Mouse (Mus musculus) neutrophil, adult 83 days (primary cell): ENCODE results near the gene Bcl2l13. TPM values are rescaled to one million over a fixed set of nuclear protein-coding genes. Genes with fewer than 3 reads are reported as not detected.

Source experiments
- total RNA-seq, 2 experiments: library from RNA; stranded (reverse); gene quantifications; one replicate each; pipeline ENCODE4 v1.2.4; 2023

Bcl2l13 gene
- total RNA-seq: 10 to 100 TPM; 38.0 TPM

GRCm38 (mm10) chr6:120835474-120836374, at the start of gene Bcl2l13:
Bcl2l13 (plus strand) TSS chr6:120836212.

DNA sequence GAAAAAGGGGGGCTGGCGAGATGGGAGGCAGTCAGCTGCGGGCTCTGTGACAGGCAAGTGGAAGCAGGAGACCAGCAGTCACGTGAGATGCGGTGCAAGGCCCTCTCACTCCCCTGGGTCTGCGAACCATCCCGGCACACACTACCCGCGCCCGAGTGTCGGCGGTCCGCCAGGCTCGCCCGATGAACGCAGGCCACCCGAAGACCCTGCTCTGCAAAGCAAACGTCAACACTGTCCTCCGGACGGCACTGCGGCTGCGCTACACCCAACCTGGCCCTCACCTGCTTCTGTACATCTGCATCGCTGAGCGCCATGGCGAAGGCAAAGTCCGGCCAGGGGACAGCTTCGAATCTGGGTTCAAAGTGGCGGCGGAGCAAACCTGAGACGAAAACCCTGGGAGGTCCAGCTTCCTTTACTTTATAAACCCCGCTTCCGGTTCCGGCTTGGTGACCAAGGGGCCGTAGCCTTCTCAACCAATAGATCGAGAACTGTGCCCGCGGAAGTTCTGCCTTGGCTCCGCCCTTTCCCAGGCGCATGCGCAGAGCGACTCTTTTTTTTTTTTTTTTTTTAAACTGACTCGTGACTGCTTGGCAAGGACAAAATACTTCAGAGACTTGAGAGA, 13.6 kb upstream of the Bcl2l13 start, which contains the start of gene Atp6v1e1:
Gene Atp6v1e1 (minus strand): TSS at position 487 of the 622 bp plus-strand sequence.

DNA sequence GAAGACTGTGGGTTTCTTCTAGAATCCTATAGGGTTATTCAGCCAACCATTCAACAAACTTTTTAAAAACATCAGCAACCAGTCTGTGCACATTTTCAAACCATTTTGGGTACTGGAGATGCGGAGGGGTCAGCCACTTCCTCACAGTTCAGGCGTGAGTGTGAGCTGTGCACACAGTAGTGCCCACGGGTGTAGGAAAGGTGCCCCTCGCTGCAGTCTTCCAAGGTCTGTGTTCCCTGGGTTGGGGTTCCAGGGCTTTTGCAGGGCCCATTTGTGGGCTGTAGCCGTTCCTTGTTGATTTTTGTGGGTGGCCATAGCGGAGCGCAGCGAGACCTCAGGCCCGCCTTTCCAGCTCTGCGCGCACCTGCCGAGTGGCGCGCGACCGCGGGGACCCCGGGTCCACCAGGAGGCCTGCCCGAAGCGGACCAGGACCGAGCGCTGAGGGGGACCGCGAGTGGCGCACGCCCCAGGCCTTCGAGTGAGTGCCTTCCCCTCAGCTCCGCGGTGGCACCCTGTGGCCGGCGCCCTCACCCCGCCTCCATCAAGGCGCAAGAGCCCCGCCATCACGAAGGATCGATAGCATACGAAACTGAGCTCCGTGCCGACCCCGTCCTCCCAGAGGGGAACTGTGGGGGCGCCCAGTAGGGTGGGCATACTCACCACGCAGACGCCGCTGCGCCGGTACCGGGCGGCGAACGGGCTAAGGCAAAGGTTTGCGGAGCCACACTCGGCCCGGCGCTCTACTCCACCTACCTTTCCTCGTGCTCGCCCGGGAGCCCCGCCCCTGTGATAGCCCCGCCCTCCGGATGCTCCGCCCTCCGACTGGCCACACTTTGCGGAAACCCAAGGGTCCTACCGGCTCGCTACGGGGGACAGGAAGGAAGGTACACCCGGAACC, 80.3 kb downstream of the Bcl2l13 start, which contains the start of gene Bid:
Gene Bid (minus strand): TSS at position 780 of the 898 bp plus-strand sequence.

Other genes starting within 250 kb of the Bcl2l13 start
- 1 to 10 TPM; 4.8 to 7.1 TPM for gene Cecr2, start 169.8 kb upstream of the Bcl2l13 start, total RNA-seq
- not detected for gene Slc25a18, start 62.6 kb upstream of the Bcl2l13 start, total RNA-seq
- gene Atp6v1e1, start 13.4 kb upstream of the Bcl2l13 start, total RNA-seq: 100 to 1,000 TPM; 202 to 212 TPM
- gene Bid, start 80.6 kb downstream of the Bcl2l13 start, total RNA-seq: 10 to 100 TPM; 60.5 to 63.0 TPM